Mouse (Mus musculus): ENCODE data around the gene Enpep.

Enpep gene

DNA sequence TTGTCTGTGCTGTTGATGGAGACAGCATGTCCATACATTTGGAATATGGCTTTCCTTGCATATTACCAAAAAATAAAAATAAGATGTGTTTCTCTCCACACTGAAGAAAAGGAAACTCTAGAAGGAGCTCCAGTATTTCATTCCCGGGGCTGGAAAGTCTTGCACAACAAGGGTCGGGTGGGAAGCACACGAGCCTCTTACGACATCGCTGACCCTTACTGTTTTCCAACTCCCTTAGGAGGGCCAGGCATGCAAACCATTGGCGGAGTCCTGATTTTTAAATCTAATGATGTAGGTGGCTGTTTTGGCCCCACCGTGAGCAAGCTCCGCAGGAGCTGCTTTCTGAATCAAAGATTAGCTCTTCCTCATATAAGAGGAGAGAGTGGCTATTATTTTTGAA lies 20.6 kb downstream of the Enpep start:
- no peak for DNase-seq

- DNase-seq = no peak
Measured at GRCm38 (mm10) chr3:129309926-129310325, 22.6 kb downstream of the Enpep start.

GRCm38 (mm10) chr3:129308876-129309275 lies 23.6 kb downstream of the Enpep start:
- no peak for DNase-seq

- no peak for DNase-seq
Measured at GRCm38 (mm10) chr3:129308102-129308752, 24.3 kb downstream of the Enpep start.

- no peak for DNase-seq
Measured at GRCm38 (mm10) chr3:129303941-129304340, 28.6 kb downstream of the Enpep start.

DNA sequence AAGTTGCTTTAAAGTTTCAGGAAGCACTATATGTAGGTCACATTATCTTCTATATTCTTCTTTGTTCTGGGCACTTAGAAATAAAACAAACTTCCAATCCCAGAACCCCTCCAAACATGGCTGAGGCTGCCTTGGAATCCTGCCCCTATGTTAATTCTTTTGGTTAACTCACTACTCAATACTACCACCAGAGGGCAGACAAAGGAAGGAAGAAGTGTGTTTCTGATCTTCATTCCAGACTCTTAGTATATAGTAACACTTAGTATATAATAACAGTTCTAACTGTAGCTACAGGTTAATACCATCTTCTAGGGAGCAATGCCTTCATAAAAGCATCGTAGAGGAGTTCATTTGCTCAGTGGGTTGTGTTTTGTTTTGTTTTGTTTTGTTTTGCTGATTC lies 32.6 kb downstream of the Enpep start:
- DNase-seq = no peak

GRCm38 (mm10) chr3:129298606-129299005 lies 33.9 kb downstream of the Enpep start:
- no peak for DNase-seq

DNA sequence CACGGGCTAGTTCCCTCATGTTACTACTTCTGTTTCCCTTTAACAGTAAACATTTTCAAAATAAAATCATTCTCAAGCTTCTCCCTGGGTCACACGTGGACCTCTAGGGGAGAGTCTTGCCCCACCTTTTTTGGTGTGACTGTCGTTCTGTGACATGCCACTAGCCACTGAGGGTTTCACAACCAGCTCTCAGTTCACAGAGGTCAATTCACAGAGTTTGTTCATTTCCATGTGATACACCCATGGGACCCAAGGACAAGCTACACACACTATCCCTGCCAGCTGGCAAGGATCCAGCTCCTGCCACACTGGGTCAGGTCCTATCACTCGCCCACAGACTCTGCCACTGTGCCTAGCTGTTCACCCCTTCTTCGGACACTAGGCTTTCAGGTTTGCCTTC lies 35.5 kb downstream of the Enpep start:
- peak; percentile 58 for DNase-seq

DNA sequence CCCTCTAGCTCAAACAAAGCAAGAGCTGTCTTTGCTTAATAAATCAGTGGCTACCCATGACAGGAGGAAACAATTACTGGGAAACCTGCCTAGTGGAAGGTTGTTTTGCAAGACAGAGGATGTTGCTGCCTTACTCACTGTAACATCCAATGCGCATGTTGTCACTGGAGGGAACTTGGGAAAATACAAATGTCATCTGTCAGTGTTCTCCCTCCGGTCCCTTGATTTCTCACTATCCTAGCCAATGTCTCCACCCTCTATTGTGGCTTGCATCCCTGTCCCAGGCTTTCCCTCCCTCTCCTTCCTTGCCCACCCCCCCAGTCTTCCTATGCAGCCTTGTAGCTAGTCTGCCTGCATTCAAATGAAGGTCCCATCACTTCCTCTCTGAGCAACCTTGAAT lies 36.6 kb downstream of the Enpep start:
- no peak for DNase-seq

GRCm38 (mm10) chr3:129289536-129289935 lies 43.0 kb downstream of the Enpep start:
- DNase-seq = no peak

DNA sequence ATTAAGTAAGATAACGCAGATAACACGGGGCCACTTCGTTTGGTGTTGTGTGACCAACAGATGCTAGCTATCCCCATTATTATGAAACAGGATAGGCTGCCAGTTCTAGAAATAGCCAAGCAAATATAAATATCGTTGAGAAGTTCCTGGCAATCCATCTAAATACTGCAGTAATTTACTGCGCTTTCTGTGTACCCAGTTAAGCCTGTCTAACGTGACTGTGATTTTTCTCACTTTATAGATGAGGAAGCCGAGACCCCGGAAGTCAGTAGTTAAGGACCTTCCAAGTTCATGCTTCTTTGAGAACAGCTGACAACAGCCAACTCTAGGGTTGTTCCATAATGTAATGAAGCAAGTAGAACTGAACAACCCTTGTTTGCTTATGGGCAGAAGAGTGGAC lies 45.4 kb downstream of the Enpep start:
- no peak for DNase-seq

GRCm38 (mm10) chr3:129286426-129286825 lies 46.1 kb downstream of the Enpep start:
- DNase-seq = no peak

- DNase-seq = no peak
Measured at GRCm38 (mm10) chr3:129284326-129284725, 48.2 kb downstream of the Enpep start.

DNA sequence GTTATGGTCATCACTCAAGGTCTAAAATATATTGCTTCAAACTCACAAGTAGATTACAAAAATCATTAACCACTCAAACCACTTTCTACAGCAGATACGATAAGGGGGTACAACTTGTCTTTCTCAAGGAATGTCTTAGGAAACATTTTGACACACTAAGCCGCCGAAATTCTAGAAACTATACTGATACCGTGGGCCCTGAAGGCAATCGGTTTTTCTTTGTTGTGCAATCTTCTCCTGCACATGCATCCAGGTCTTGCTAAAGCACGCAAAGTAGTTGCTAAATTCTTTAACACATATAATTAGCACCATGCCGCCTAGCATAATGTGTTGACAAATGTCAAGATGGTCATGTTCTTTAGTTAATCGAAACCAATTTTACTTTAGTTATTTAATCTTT lies 53.1 kb downstream of the Enpep start:
- no peak for DNase-seq

- DNase-seq = no peak
Measured at GRCm38 (mm10) chr3:129273156-129273831, 59.2 kb downstream of the Enpep start.

GRCm38 (mm10) chr3:129270044-129270443 lies 62.5 kb downstream of the Enpep start:
- DNase-seq = peak; percentile 29

DNA sequence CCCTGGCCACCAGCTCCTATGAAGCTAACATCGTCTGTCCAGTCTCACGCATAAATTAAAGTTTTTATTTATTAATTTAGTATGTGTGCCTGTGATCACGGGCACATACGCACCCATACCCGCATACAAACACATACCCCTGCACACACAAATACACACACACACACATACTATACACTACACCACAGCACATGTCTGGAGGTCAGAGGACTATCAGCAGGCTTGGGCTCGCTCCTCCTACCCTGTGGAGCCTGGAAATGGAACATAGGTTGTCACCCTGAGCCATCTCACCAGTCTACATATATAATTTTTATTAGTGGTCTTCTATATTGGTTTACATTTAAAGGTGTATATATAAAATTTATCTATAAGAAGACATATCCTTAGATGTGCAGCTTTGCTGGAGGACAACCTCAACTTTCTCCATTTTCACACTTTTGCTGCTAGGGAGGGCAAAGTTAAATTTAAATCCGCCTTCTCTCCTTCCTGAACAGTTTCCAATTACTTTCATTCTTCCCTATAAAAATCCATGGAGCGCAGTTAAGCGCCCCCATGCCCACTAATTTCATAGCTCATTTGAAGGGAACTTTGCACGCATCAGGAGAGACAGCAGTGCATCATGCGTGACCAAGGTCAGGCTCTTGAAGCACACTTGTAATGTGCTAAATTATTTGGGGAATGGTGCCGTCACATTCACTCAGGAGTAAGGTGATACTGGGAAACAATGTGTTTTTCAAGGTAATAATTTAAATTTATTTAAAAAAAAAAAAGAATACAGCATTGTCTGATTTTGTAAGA lies 63.4 kb downstream of the Enpep start:
- DNase-seq = no peak

DNA sequence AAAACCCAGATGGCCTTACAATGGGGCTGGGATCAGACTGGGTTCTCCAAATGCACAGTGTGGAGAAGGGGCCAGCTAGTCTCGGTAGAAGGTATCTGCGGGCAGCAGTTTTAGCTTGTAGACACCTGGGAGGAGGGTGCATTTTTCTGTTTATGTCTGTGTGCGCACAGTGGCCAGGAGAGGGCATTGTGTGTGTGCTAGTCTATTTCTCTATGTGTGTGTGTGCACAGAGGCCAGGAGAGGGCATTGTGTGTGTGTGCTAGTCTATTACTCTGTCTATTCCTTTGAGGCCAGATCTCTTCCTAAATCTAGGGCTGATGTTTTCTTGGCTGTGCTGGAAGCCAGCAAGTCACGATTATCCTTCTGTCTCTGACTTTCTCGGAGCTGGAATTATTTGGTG lies 74.0 kb downstream of the Enpep start:
- no peak for DNase-seq

DNA sequence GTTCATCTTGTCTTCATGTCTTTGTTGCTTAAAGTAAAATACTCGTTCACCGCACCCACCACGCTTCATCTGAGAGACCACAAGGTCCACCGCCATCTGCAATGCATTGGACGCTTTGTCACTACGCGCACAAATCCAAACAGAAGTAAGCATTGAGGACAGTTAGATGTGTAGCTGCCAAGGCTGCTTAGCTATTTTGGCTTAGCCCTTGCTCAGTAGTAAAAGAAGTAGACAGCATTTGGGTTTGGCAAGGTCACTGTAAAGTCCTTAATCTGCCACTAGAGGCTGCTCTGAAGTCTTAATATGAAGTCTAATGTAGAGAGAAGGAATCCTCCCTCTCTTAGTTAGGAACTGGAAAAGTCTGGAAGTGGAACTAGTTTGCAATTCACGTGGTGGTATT lies 75.8 kb downstream of the Enpep start:
- DNase-seq = no peak

DNA sequence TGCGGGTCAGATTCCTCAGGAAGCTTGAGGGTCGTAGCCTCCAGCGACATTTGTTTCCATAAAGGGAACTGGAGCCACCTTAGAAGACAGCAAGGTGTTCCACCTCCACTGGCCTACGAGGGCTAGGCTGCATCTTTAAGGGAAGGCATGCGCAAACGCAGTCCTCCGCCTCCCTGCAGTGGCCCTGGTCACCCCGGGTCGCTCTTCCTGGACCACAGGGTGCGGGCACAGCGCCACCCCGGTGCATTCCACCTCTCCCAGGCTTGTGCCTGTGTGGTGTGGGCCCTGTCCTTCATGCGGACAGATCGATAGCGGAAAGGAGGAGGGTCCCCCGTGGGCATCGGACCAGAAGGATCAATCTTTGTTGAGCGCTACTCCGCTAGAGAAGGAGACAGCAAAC lies 76.2 kb downstream of the Enpep start:
- no peak for DNase-seq

DNA sequence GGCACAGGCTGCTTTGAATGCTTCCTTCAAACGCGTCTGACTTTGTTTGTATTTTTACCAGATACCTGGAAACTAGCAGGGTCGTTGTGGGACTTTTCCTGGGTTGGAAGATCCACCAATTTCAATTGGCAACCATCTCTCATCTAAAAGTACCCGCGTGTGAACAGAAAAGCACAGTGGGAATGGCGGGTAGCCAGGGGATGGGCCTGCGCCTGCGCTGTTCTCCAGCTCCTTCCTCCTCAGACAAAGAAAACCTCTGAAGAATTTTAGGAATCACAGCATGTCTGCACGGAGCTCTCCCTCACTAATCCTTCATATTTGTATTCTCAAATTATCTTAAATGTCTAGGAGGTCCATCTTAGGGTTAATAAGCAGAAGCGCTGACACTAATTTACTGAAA lies 78.3 kb downstream of the Enpep start:
- DNase-seq = no peak

GRCm38 (mm10) chr3:129250997-129251396 lies 81.5 kb downstream of the Enpep start:
- DNase-seq = no peak

DNA sequence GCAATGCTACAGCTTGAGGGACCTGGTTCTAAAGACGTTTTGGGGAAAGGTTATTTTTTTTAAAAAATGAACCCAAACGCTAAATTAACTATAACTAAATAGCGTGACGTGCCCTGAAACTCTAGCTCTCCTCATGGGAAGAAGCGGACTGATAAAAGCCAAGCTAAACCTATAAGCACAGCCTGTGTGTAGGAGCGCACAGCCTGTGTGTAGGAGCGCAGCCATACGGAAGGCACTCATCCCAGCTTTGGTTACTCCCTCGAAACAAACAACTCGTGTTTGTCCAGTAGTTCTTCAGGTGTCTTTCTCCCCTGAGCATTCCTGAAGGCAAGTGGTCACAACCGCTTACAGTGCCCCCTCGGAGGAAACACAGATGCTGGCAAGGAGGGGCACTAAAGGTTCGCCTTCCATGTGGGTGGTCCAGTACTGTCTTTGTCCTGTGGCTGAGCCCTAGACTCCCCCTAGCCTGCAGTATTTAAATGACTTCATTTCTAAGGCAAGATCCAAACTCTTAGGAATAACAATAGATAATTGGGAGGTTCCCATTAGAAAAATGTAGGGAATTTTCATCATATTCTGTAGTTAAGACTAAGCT lies 93.8 kb downstream of the Enpep start:
- DNase-seq = no peak

- DNase-seq = no peak
Measured at GRCm38 (mm10) chr3:129238010-129238409, 94.5 kb downstream of the Enpep start.
